Mouse (Mus musculus) gastrocnemius, postnatal 14 days (tissue): ENCODE data around the gene Agpat1. TPM values are rescaled to one million over a fixed set of nuclear protein-coding genes. Genes with fewer than 3 reads are reported as not detected.

Experiments used
- DNase-seq: peaks from one replicate; pipeline ENCODE4 v3.0.0; 2021; ENCODE audit warnings: mixed read lengths
- intact Hi-C: fragments of 180-260 bp; cut with DNase I; formaldehyde crosslinking; loops from one replicate; pipeline ENCODE4 v1.15.1; 2025; ENCODE audit warnings: low total_unique reads
- total RNA-seq, 2 experiments: library from RNA; stranded (reverse); gene quantifications; 2 replicates each; pipeline ENCODE4 v1.2.3; 2021

Agpat1 gene
- total RNA-seq, 2 experiments from 2014 or later, result 38.8 to 39.1 TPM

DNA sequence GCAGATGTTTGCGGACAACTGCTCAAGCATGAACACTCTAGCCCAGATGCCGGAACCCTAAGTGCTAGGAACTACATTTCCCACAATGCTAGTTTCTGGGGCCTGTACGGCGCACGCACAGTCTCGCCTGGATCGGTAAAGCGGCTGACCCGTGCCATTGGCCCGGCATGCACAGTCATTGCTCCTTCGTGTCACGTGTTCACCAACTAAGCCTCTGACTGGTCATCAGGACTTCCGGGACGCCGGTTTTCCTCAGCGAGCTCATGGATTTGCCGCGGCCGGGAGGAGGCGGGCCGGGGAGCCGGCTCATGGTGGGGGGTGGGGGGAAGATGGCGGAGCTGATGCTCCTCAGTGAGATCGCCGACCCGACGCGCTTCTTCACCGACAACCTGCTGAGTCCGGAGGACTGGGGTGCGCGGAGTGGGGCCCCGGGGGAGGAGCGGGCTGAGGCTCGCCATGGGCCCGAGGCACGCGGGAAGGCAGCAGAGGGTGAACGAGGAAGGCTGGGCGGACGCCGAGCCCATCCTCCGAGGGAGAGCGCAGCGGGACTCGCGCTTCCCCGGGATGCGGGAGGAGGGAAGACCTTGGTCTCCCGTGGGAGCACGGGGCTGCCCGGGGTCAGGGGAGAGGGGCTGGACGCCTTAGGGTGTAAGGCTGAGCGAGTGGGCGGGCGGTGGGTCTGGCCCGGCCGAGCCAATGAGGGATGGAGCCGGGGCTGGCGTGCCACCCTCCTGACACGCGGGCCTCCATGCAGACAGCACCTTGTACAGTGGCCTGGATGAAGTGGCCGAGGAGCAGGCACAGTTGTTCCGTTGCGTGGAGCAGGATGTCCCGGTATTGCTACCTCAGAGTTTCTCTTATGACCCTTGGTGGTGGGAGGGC, 43.1 kb downstream of the Agpat1 start, which contains the start of gene Atf6b:
Gene Atf6b, plus strand, starts transcription at position 241 of the 882 bp plus-strand sequence.
- intact Hi-C loops, result no loop called here
- DNase-seq, result peak; percentile 96

GRCm38 (mm10) chr17:34648141-34648890, 44.3 kb downstream of the Agpat1 start:
- intact Hi-C loops, result no loop called here
- DNase-seq, result no peak

- intact Hi-C loops, result no loop called here
- DNase-seq, result no peak
These were observed 45.2 kb downstream of the Agpat1 start for GRCm38 (mm10) chr17:34649106-34649864.

DNA sequence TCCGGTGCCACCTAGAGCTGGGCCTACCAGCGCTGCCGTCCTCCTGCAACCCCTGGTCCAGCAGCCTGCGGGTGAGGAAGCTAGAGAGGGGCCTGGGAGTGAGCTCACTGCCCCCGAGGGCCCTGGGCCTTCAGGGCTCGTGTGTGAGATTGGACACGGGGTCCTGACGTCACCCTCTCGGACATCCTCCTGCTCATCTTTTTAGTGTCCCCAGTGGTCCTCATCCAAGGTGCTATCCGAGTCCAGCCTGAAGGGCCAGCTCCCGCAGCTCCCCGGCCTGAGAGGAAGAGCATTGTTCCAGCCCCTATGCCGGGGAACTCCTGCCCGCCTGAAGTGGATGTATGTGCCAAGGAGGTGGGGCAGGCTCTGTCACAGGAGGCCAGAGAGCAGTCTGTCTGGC, 46.7 kb downstream of the Agpat1 start:
- intact Hi-C loops, result loop anchor here (5.0 kb wide), 2 partner anchors 62 to 162 kb away; no protein-coding TSS in a partner anchor
- DNase-seq, result no peak

DNA sequence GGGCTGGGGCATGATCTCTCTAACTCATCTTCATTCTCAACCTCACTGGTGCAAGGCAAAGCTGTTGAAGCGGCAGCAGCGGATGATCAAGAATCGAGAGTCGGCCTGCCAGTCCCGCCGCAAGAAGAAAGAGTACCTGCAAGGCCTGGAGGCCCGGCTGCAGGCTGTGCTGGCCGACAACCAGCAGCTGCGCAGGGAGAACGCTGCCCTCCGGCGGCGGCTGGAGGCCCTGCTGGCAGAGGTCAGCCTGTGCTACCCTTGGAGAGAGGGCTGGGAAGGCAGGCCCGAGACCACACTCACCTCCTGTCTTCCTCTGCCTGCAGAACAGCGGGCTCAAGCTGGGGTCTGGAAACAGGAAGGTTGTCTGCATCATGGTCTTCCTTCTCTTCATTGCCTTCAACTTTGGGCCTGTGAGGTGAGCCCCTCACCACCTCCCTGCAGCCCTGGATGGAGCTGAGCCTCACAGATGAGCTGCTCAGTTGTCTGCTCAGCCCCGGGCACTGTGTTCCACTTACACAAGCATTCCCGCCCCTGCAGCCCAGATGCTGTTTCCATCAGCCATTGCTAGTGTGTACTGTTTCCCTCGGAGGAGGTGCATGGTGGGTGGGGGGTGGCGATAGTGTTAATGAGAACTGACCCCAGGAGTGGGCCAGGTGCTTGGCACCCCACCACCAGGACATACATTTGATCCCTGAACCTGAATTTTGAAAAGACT, 47.6 kb downstream of the Agpat1 start:
- DNase-seq, result peak; percentile 60

DNA sequence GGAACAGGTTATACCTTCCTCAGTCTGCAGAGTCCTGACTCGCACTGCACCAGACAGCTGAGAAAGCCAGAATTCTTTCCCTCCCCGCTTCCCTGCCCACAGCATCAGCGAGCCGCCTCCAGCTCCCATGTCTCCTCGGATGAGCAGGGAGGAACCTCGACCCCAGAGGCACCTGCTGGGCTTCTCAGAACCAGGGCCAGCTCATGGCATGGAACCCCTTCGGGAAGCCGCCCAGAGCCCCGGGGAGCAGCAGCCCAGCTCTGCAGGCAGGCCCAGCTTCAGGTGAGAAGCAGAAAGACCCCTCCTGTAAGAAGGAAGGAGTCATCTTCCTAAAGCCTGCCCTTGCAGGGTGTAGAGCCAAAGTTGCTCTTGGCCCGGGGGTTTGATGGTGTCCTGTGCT, 48.5 kb downstream of the Agpat1 start:
- intact Hi-C loops, result loop anchor here (5.0 kb wide), 2 partner anchors 60 to 160 kb away; no protein-coding TSS in a partner anchor
- DNase-seq, result no peak

More for the DNA sequence above, 47.6 kb downstream of the Agpat1 start:
- intact Hi-C loops, result loop anchor here (5.0 kb wide), 2 partner anchors 61 to 161 kb away; no protein-coding TSS in a partner anchor

- intact Hi-C loops, result loop anchor here (5.0 kb wide), 2 partner anchors 59 to 159 kb away; no protein-coding TSS in a partner anchor
- no peak for DNase-seq
These were observed 48.9 kb downstream of the Agpat1 start for GRCm38 (mm10) chr17:34652985-34653384.

DNA sequence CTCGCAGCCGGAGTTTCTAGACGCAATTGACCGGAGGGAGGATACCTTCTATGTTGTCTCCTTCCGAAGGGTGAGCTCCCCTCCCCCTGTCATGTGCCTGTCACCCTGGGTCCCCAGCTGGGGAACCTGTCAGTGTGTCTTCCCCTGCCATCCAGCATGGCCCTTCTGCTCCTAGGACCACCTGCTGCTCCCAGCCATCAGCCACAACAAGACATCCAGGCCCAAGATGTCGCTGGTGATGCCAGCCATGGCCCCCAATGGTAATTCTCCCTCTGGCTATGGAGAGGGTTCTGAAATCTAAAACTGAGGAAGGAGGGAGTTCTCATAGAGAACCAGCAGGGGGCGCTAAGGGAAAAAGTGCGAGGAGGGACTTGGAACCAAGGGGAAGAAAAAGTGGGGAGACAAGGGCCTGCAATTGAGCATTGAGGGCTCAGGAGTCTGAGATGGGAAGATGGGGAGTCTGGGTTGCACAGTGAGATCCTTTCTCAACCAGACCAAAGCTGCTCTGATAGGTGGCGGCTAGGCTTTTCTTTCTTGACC, 49.8 kb downstream of the Agpat1 start:
- DNase-seq, result peak; percentile 56
- intact Hi-C loops, result loop anchor here (5.0 kb wide), 2 partner anchors 58 to 158 kb away; no protein-coding TSS in a partner anchor

DNA sequence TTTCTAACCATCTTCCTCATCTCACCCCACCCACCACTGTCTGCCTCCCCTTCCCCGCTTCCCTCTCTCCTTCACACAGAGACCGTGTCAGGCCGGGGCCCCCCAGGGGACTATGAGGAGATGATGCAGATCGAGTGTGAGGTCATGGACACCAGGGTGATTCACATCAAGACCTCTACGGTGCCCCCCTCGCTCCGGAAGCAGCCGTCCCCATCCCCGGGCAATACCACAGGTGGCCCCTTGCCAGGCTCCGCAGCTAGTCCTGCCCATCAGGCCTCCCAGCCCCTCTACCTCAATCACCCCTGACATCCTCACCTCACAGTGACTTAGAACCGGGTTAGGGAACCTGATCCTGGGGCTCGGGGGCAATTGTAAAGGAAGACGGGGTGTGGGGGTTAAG, 50.3 kb downstream of the Agpat1 start:
- no peak for DNase-seq
- intact Hi-C loops, result loop anchor here (5.0 kb wide), 2 partner anchors 58 to 158 kb away; no protein-coding TSS in a partner anchor

GRCm38 (mm10) chr17:34655160-34655559, 51.1 kb downstream of the Agpat1 start:
- peak; percentile 78 for DNase-seq

DNA sequence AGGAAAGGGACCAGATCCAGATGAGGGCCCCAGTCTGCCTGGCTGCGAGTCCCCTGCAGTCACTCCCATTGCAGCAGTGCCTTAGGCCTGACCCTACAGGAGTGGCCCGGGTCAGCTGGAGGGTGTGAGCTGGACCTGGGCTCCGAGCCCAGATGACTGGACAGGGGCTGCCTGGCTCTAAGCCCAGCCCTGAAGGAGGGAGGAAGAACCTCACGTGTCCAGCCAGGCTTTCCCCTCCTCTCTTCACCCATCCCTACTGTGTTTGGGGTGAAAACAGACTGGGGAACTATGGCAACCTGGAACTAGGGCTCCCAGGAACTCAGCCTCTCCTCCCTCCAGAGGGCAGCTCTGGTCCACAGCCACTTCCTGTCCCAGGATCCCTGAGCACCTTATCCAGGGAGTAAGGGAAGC, 51.5 kb downstream of the Agpat1 start:
- DNase-seq, result peak; percentile 92
- intact Hi-C loops, result no loop called here

More at GRCm38 (mm10) chr17:34655160-34655559, 51.1 kb downstream of the Agpat1 start:
- intact Hi-C loops, result no loop called here

GRCm38 (mm10) chr17:34656666-34657065, 52.6 kb downstream of the Agpat1 start:
- DNase-seq, result peak; percentile 68
- intact Hi-C loops, result no loop called here

DNA sequence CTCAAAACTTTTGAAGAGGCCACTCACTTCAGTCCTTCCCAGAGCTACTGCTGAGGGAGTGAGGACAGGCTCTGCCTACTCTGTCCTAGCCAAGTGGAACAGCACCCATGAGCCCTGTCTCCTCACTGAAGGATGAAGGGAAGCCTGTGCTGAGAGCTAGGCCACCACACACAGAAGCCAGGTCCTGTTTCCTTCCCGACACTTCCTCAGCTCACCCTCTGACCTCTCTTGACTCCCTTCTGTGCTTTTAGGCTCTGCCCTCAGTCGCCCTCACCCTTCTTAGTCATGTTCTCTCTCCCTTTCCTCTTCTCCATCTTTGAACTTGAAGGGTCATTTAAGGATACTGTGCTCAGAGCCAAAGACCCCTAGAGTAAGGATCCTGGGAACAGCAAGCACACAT, 53.2 kb downstream of the Agpat1 start:
- intact Hi-C loops, result no loop called here
- no peak for DNase-seq

- intact Hi-C loops, result no loop called here
These were observed 54.1 kb downstream of the Agpat1 start for GRCm38 (mm10) chr17:34658145-34658544.

DNA sequence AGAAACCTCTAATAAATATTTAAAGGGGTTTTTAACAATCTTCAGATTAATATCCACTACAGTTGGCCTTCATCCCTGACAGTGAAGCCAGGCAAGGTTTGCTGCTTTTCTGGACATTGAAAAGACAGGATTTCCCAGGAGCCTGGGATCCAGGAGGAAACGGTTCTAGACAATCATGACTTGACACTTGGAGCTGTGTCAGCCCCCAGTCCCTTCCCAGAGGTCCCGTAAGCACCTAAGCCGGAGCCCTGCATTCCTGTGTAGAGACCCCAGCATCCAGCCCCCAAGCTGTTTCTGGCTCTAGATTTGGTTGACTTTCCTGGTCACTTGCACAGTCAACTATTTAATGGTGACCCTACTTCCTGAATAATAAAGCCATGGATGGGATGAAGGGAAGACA, 54.5 kb downstream of the Agpat1 start:
- no peak for DNase-seq
- intact Hi-C loops, result no loop called here

More at GRCm38 (mm10) chr17:34658145-34658544, 54.1 kb downstream of the Agpat1 start:
- no peak for DNase-seq

DNA sequence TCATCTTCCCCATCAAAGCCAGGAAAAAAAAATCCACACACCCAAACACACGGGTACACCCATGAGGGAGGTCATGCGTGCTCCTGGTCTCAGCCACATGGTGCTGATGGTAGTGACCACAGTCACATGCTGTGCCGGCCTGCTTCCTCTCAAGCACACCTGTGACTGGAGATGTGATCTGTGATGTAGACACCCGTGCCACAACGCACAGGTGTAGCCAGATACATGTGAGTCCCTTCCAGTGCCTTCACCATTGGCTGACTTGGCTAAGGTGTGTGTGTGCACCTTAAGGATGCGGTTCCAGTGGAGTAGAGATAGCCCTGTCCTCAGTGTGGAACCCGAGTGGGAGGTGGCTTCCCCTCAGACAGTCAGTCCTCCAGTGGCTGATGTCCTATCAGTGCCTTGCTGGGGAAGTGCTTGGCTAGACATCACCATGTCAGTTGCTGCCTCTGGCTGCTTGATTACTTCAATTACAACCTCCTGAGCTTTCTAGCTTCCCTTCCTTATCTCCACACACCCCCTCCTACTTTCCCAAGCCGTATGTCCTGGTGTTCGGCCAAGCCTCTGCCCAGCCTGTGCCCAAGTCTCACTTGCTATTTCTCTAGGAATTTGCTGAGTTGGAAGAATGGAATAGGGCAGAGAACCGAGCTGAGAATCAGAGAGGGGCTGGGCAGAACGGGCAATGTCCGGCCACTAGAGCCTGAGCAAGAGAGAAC, 55.3 kb downstream of the Agpat1 start:
- intact Hi-C loops, result no loop called here
- DNase-seq, result no peak

- intact Hi-C loops, result no loop called here
- no peak for DNase-seq
These were observed 55.8 kb downstream of the Agpat1 start for GRCm38 (mm10) chr17:34659897-34660214.

DNA sequence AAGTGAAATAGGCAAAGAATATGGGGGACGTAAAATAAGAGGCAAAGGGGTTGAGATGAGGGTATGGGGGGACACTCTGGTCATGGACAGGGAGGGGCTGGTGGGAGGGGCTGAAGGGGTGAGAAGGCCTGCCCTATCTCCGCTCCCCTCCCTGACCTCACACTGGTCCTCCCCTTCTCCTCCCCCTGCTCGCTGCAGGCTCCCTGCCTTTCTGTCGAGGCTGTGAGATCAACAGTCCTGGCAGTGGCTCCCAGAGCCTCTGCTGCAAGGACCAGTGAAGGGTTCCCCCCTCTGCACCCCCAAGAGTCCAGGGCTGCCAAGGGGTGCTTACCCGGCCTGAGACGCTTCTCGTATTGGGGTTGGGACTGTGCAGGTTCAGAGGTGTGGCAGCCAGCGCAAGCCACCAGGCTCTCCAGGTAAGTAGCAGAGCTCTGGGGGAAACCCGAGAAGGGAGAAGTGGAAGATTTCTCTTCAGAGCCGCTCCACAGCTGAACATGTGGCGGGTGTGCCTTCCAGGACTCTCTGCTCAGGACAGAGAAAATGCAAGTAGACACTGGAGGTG, 56.3 kb downstream of the Agpat1 start:
- intact Hi-C loops, result no loop called here
- peak; percentile 68 for DNase-seq
